Mouse (Mus musculus): ENCODE data around the gene Pms1. TPM values are rescaled to one million over a fixed set of nuclear protein-coding genes. Genes with fewer than 3 reads are reported as not detected.
"Not testable (repeated sequence)": the region's sequence is repeated elsewhere in the genome, so short reads cannot be mapped to it uniquely, and the experiment has no call there.

Pms1 gene
- polyA plus RNA-seq, 1 experiment from 2014 or later, result 21.6 TPM

DNA sequence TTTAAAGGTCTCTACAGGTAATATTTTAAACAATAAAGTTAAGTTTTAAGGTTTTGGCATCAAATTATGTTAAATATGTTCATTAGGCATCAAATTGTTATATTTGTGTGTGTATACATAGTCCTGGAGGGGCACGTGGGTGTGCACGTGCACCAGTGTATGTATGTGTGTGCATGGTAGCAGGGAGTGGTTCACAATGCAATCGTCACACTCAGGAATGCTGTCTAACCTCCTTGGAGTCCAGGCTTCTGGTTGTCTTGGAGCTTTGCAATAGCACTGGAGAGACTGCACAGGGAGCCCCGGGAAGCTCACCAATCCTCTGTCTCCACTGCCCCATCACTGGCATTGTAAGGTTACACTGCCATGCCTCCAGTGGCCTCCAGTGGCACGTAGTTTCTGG lies 26.4 kb upstream of the Pms1 start:
- WGBS, result 87% methylated on average over 5 of the region's 5 CpGs
- Histone ChIP-seq H3K9ac (no peak overlapping the region), H3K9me3 (ENCODE audit: low read depth, low read length) (no peaks in the 10 kb centered on the region), H3K4me3 (ENCODE audit: low read depth, low read length) (no peak overlapping the region), H3K4me1 (ENCODE audit: insufficient read depth) (no peaks in the 10 kb centered on the region), H3K27ac (ENCODE audit: low read depth) (no peak overlapping the region), H3K36me3 (ENCODE audit: insufficient read depth) (peaks cover 19% of the 10 kb centered on the region), H3K4me2 (no peak overlapping the region), H3K27me3 (ENCODE audit: insufficient read depth, low read length) (no peaks in the 10 kb centered on the region)
- no peak for TF ChIP-seq CTCF (IDR thresholded peaks at IDR 0.05; ENCODE audit: low read depth)
- no peak for ATAC-seq (ENCODE audit: insufficient read depth)
- no peak for DNase-seq

DNA sequence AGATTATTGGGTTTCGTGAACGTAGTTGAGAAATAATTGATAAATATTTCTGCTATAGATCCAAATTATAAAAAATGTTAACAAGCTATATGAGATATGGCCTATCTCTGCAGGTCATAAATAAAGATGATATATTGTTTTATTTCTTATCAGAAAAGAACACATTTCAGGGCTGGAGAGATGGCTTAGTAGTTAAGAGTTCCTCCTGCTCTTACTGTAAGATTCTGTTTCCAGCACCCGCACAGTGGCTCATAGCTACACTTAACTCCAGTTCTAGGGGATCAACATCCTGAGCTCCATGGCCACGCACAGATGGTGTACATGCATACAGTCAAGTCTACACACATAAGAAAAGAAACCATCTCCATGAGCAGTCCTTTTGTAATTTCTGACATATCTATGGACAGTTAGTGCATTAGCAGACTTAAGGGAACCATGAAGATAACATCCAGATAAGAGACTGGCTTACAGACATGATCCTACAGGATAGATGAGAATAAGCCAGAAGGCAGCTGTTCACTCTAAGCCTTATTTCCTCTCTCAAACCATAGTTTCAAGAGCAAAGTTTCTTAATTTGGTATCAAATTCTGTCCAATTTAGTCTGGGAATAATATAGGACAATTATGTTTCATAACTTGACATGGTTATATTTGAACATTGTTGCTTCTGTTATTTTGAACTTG lies 25.0 kb upstream of the Pms1 start:
- ATAC-seq (ENCODE audit: insufficient read depth) (no peak), DNase-seq (no peak)
- Histone ChIP-seq H3K4me1 (ENCODE audit: insufficient read depth) (no peaks in the 10 kb centered on the region), H3K36me3 (ENCODE audit: insufficient read depth) (peaks cover 28% of the 10 kb centered on the region), H3K4me3 (ENCODE audit: low read depth, low read length) (no peak overlapping the region), H3K27me3 (ENCODE audit: insufficient read depth, low read length) (no peaks in the 10 kb centered on the region), H3K9ac (no peak overlapping the region), H3K4me2 (no peak overlapping the region), H3K9me3 (ENCODE audit: low read depth, low read length) (no peaks in the 10 kb centered on the region), H3K27ac (ENCODE audit: low read depth) (no peak overlapping the region)
- WGBS, result 95% methylated on average over 4 of the region's 4 CpGs
- TF ChIP-seq CTCF (IDR thresholded peaks at IDR 0.05; ENCODE audit: low read depth), result no peak

DNA sequence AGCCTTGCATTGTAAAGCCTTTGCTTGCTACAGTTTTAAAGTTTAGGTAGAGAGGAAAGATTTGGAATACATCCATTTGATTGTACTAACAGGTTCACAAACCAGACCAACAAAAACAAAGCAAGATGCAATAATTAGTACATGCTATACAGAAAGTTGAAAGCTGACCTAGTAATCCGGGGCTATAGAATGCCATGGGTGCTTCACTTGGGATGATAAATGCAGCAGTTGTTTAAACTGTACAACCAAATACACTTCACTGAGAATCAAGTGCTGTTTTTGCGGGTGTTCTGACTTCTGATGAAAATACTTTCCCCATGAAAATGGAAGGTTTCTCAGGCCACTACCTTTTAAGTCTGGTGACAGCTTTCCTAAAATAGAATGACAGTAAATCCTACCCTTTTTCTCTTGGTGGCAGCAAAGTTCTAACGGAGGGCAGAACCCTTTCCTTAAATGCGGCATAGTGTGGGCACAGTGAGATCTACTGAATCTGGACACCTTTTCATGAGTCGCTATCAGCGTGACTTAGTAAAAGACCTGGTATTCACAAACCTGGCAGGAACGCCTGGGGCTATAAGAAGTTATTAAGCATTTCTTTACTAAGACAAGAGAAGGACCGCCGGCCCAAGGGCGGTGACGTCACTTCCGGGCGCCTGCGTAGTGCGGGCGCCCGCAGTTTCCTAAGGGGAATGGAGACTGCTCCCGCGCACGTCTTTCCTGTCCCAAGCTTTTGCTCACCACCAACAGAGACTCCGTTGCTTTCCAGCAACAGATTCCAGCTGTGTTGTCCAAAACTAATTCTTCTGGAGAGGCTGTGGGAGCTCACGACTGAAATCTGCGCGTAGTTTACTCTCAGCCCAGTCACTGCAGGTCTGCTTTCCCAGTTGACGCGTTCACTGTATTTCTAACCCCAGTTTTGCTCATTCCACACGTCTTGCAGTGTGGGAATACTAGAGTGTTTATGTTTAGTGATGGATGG lies 16.5 kb upstream of the Pms1 start, which contains the start of gene Osgepl1:
Gene Osgepl1 (plus strand): TSS at position 636 of the 979 bp plus-strand sequence.
- 2% methylated on average over 27 of the region's 27 CpGs for WGBS
- Histone ChIP-seq H3K4me1 (ENCODE audit: insufficient read depth) (no peaks in the 10 kb centered on the region), H3K27ac (ENCODE audit: low read depth) (peak within 1 kb of the TSS; percentile 91), H3K9ac (peak within 1 kb of the TSS; percentile 88), H3K4me2 (peak within 1 kb of the TSS; percentile 70), H3K36me3 (ENCODE audit: insufficient read depth) (peaks cover 9% of the 10 kb centered on the region), H3K4me3 (ENCODE audit: low read depth, low read length) (peak within 1 kb of the TSS; percentile 64), H3K9me3 (ENCODE audit: low read depth, low read length) (no peaks in the 10 kb centered on the region), H3K27me3 (ENCODE audit: insufficient read depth, low read length) (no peaks in the 10 kb centered on the region)
- TF ChIP-seq CTCF (IDR thresholded peaks at IDR 0.05; ENCODE audit: low read depth), result peak; percentile 16; the same call in 1 of the 2 replicates
- DNase-seq (peak; percentile 96), ATAC-seq (ENCODE audit: insufficient read depth) (peak; percentile 98)

DNA sequence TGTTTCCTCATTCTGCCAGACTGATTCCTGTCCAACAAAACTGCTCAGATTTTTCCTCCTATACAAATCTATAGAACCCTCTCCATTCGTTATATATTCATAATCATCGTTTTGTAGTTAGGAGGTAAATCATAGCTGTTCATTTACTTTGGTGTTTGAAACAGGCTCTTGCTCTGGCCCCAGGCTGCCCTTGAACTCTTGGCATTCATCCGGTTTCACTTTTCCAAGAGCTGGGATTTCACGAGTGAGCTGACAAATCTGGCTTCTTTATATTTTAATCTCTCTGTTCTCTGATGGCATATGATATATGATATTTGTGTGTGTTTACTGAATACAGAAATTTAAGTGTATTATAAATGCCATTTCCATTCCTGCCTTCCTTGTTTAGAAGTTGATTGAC lies 3.7 kb upstream of the Pms1 start:
- 82% methylated on average over 4 of the region's 4 CpGs for WGBS
- no peak for ATAC-seq (ENCODE audit: insufficient read depth)

DNA sequence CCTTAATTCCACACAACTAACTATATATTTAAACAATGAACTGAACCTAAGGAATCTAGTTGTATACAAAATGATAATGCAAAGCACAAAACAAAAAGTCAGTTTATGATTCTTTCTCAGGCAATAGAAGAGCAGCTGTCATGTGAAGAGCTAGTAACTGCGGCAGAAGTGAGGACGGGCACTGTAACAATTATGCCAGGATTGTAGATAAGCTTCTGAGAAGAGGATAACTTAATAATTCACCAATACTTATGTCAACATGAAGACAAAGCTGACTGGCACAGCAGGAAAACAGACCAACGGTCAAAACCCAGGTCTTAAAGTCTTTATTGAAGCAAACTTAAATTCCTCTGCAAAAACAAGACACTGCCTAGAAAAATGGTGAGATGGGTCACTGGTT lies 5.6 kb downstream of the Pms1 start:
- no peak overlapping the region for H3K27ac ChIP-seq (ENCODE audit: low read depth)
- H3K9ac ChIP-seq, result no peak overlapping the region
- WGBS, result 63% methylated on average over 3 of the region's 3 CpGs
- H3K27me3 ChIP-seq (ENCODE audit: insufficient read depth, low read length), result no peaks in the 10 kb centered on the region
- H3K9me3 ChIP-seq (ENCODE audit: low read depth, low read length), result no peaks in the 10 kb centered on the region
- no peak for TF ChIP-seq CTCF (IDR thresholded peaks at IDR 0.05; ENCODE audit: low read depth)
- H3K4me3 ChIP-seq (ENCODE audit: low read depth, low read length), result no peak overlapping the region
- ATAC-seq (ENCODE audit: insufficient read depth) (no peak), DNase-seq (no peak)
- 0 out of 2 replicates have a peak, but pooled peaks cover 3% of the 10 kb centered on the region for H3K36me3 ChIP-seq (ENCODE audit: insufficient read depth)
- H3K4me1 ChIP-seq (ENCODE audit: insufficient read depth), result no peaks in the 10 kb centered on the region
- H3K4me2 ChIP-seq, result no peak overlapping the region

More for the DNA sequence above, 3.7 kb upstream of the Pms1 start:
- Histone ChIP-seq H3K4me3 (ENCODE audit: low read depth, low read length) (no peak overlapping the region), H3K4me2 (no peak overlapping the region), H3K27me3 (ENCODE audit: insufficient read depth, low read length) (no peaks in the 10 kb centered on the region), H3K27ac (ENCODE audit: low read depth) (no peak overlapping the region), H3K9me3 (ENCODE audit: low read depth, low read length) (no peaks in the 10 kb centered on the region), H3K36me3 (ENCODE audit: insufficient read depth) (0 out of 2 replicates have a peak, but pooled peaks cover 7% of the 10 kb centered on the region), H3K4me1 (ENCODE audit: insufficient read depth) (no peaks in the 10 kb centered on the region), H3K9ac (no peak overlapping the region)
- no peak for TF ChIP-seq CTCF (IDR thresholded peaks at IDR 0.05; ENCODE audit: low read depth)
- no peak for DNase-seq

DNA sequence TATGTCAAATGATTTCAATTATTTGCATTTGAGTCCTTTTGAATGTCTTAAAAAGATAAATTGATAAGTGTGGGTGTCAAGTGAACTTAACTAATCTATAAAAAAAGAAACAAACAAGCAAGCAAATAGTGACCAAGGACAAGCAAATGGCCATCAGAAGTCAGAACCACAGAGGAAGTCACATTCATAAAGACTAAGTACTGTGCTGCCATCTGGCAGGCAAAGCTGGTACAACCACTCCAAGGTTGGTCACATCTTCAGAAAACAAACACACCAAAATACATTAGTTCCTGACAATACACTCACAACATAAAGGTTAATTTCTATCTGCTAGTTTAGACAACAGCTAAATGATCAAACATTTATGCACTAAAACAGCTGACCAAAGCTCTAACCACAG lies 24.2 kb downstream of the Pms1 start:
- peak; percentile 62 for TF ChIP-seq CTCF (IDR thresholded peaks at IDR 0.05; ENCODE audit: low read depth)
- ATAC-seq (ENCODE audit: insufficient read depth) (no peak), DNase-seq (peak; percentile 63)
- Histone ChIP-seq H3K9ac (no peak overlapping the region), H3K9me3 (ENCODE audit: low read depth, low read length) (no peaks in the 10 kb centered on the region), H3K4me3 (ENCODE audit: low read depth, low read length) (no peak overlapping the region), H3K27me3 (ENCODE audit: insufficient read depth, low read length) (no peaks in the 10 kb centered on the region), H3K4me1 (ENCODE audit: insufficient read depth) (no peaks in the 10 kb centered on the region), H3K36me3 (ENCODE audit: insufficient read depth) (no peaks in the 10 kb centered on the region; the same call in 1 of the 2 replicates), H3K4me2 (no peak overlapping the region), H3K27ac (ENCODE audit: low read depth) (no peak overlapping the region)

DNA sequence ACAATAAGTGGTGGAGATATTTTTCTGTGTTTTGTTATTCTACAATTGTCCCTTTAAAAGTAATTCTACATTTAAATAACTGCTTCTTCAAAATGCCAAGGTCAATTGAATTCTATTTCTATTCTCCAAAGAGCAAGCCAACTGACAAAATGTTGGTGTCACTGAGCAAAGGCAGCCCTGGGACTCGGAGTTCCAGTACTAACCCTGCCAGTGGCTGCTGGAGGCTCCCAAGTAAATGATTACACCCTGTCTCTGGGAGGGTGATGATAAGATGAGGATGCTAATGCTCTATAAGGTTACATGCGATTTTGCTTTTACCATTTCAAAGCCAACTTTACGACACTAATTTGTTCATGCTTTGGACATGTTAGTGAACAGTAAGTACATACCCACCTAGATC lies 26.9 kb downstream of the Pms1 start:
- Histone ChIP-seq H3K9me3 (ENCODE audit: low read depth, low read length) (no peaks in the 10 kb centered on the region), H3K4me3 (ENCODE audit: low read depth, low read length) (no peak overlapping the region), H3K36me3 (ENCODE audit: insufficient read depth) (no peaks in the 10 kb centered on the region; the same call in 1 of the 2 replicates), H3K4me2 (no peak overlapping the region), H3K9ac (no peak overlapping the region), H3K27me3 (ENCODE audit: insufficient read depth, low read length) (no peaks in the 10 kb centered on the region), H3K4me1 (ENCODE audit: insufficient read depth) (no peaks in the 10 kb centered on the region), H3K27ac (ENCODE audit: low read depth) (no peak overlapping the region)
- WGBS, result 71% methylated on average over 3 of the region's 3 CpGs
- no peak for TF ChIP-seq CTCF (IDR thresholded peaks at IDR 0.05; ENCODE audit: low read depth)
- ATAC-seq (ENCODE audit: insufficient read depth), result no peak
- DNase-seq, result no peak

DNA sequence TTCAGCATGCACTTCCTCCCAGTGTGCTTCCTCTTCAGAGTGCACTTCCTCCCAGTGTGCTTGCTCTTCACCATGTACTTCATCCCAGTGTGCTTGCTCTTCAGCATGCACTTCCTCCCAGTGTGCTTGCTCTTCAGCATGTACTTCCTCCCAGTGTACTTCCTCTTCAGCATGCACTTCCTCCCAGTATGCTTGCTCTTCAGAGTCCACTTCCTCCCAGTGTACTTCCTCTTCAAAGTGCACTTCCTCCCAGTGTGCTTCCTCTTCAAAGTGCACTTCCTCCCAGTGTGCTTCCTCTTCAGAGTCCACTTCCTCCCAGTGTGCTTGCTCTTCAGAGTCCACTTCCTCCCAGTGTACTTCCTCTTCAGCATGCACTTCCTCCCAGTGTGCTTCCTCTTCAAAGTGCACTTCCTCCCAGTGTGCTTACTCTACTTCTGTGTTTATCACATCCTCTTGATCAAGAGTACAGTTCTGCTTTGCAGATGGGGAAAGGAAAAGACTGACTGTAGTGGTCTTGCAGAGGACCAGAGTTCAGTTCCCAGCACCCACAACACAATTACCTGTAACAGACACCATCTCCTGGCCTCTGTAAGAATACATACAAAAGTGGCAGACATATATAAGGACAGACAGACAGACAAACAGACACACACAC lies 31.7 kb downstream of the Pms1 start:
- not testable (repeated sequence) for H3K4me1 ChIP-seq (ENCODE audit: insufficient read depth); H3K27me3 ChIP-seq (ENCODE audit: insufficient read depth, low read length); ATAC-seq (ENCODE audit: insufficient read depth); DNase-seq; H3K4me3 ChIP-seq (ENCODE audit: low read depth, low read length); H3K27ac ChIP-seq (ENCODE audit: low read depth); H3K9ac ChIP-seq; H3K36me3 ChIP-seq (ENCODE audit: insufficient read depth); H3K9me3 ChIP-seq (ENCODE audit: low read depth, low read length); H3K4me2 ChIP-seq

Data from lung, embryonic 14.5 days (tissue).